Mouse (Mus musculus) intestine, embryonic 14.5 days (tissue): ENCODE measurements at regions not wholly inside any gene's neighbourhood (a gene's known extent, or its start where the extent isn't known, plus 50 kb on each side); places are given as distances from the start of the nearest gene placed in this dataset.
"Not testable (repeated sequence)": the region's sequence is repeated elsewhere in the genome, so short reads cannot be mapped to it uniquely, and the experiment has no call there.

Source experiments
- ATAC-seq: fragments of 200-750 bp; cut with Nextera tagmentation; replicated peaks from 2 replicates; pipeline ENCODE4 v1.8.0; 2017; ENCODE audit warnings: low read depth, moderate number of reproducible peaks, moderate TSS enrichment, moderate library complexity; ENCODE audit not compliant: low FRiP score, low TSS enrichment
- DNase-seq: peaks from one replicate; pipeline ENCODE4 v3.0.0-alpha.2; 2018; ENCODE audit warnings: low spot score
- H3K27ac ChIP-seq: fragments of 300-500 bp; sonication (generic); 2 replicates; pipeline ENCODE4 v1.5.1; 2014; ENCODE audit warnings: low read depth, mild to moderate bottlenecking, control low read depth
- H3K27me3 ChIP-seq: fragments of 300-500 bp; sonication (generic); replicated peaks from 2 replicates; pipeline ENCODE4 v1.6.1; 2014; ENCODE audit warnings: low read length, control low read depth; ENCODE audit not compliant: control insufficient read depth, insufficient read depth
- H3K36me3 ChIP-seq: fragments of 300-500 bp; sonication (generic); 2 replicates; pipeline ENCODE4 v1.6.1; 2014; ENCODE audit warnings: low read length, control low read depth; ENCODE audit not compliant: control insufficient read depth, insufficient read depth
- H3K4me1 ChIP-seq: fragments of 300-500 bp; sonication (generic); replicated peaks from 2 replicates; pipeline ENCODE4 v1.6.1; 2014; ENCODE audit warnings: low read length, control low read depth, mixed read lengths; ENCODE audit not compliant: control insufficient read depth, insufficient read depth
- H3K4me2 ChIP-seq: fragments of 300-500 bp; sonication (generic); 2 replicates; pipeline ENCODE4 v1.6.1; 2014; ENCODE audit warnings: low read length
- H3K4me3 ChIP-seq: fragments of 300-500 bp; sonication (generic); 2 replicates; pipeline ENCODE4 v1.5.1; 2014; ENCODE audit warnings: low read depth, low read length, control low read depth, mixed read lengths
- H3K9ac ChIP-seq: fragments of 300-500 bp; sonication (generic); 2 replicates; pipeline ENCODE4 v1.6.1; 2014; ENCODE audit warnings: mild to moderate bottlenecking, low read length
- H3K9me3 ChIP-seq: fragments of 300-500 bp; sonication (generic); 2 replicates; pipeline ENCODE4 v1.6.1; 2016; ENCODE audit warnings: low read length, control low read depth; ENCODE audit not compliant: control insufficient read depth
- WGBS: fragments of 180-500 bp; shearing (Covaris S2); extraction: QIAGEN DNeasy Blood & Tissue Kit; methylation state at CpG from one replicate; pipeline ENCODE4 v1.1.7; 2014; 5-methylcytosine and 5-hydroxymethylcytosine counted together

GRCm38 (mm10) chr2:128288138-128288551, 162.3 kb downstream of the Bcl2l11 start:
- no peak for ATAC-seq

GRCm38 (mm10) chr2:128290609-128291008, 164.8 kb downstream of the Bcl2l11 start:
- Histone ChIP-seq H3K27me3 (no peaks in the 10 kb centered on the region), H3K4me2 (no peak overlapping the region), H3K36me3 (no peaks in the 10 kb centered on the region), H3K27ac (no peak overlapping the region), H3K9ac (no peak overlapping the region), H3K4me3 (no peak overlapping the region), H3K4me1 (no peaks in the 10 kb centered on the region), H3K9me3 (0 out of 2 replicates have a peak, but pooled peaks cover 9% of the 10 kb centered on the region)
- ATAC-seq, result no peak
- 92% methylated on average over 3 of the region's 3 CpGs for WGBS
- no peak for DNase-seq

More at GRCm38 (mm10) chr2:128288138-128288551, 162.3 kb downstream of the Bcl2l11 start:
- no peak for DNase-seq
- WGBS, result 58% methylated on average over 12 of the region's 12 CpGs
- no peaks in the 10 kb centered on the region for H3K36me3 ChIP-seq
- no peaks in the 10 kb centered on the region for H3K27me3 ChIP-seq
- H3K4me3 ChIP-seq, result no peak overlapping the region
- H3K9me3 ChIP-seq, result 0 out of 2 replicates have a peak, but pooled peaks cover 9% of the 10 kb centered on the region
- H3K27ac ChIP-seq, result no peak overlapping the region
- no peak overlapping the region for H3K9ac ChIP-seq
- no peak overlapping the region for H3K4me2 ChIP-seq
- peaks cover 10% of the 10 kb centered on the region; the same call in 1 of the 2 replicates for H3K4me1 ChIP-seq

GRCm38 (mm10) chr2:128294610-128295009, 168.8 kb downstream of the Bcl2l11 start:
- ATAC-seq, result no peak
- Histone ChIP-seq H3K4me1 (peaks cover 10% of the 10 kb centered on the region), H3K36me3 (no peaks in the 10 kb centered on the region), H3K9me3 (0 out of 2 replicates have a peak, but pooled peaks cover 9% of the 10 kb centered on the region), H3K4me3 (no peak overlapping the region), H3K27ac (no peak overlapping the region), H3K27me3 (no peaks in the 10 kb centered on the region), H3K9ac (no peak overlapping the region), H3K4me2 (no peak overlapping the region)
- WGBS, result 79% methylated on average over 3 of the region's 3 CpGs
- DNase-seq, result no peak

- WGBS, result 78% methylated on average over 11 of the region's 11 CpGs
- Histone ChIP-seq H3K27me3 (no peaks in the 10 kb centered on the region), H3K4me3 (no peak overlapping the region), H3K4me1 (peaks cover 14% of the 10 kb centered on the region), H3K4me2 (no peak overlapping the region), H3K36me3 (no peaks in the 10 kb centered on the region), H3K9me3 (0 out of 2 replicates have a peak, but pooled peaks cover 9% of the 10 kb centered on the region), H3K9ac (no peak overlapping the region), H3K27ac (no peak overlapping the region)
- DNase-seq (no peak), ATAC-seq (no peak)
These were observed 169.2 kb downstream of the Bcl2l11 start for GRCm38 (mm10) chr2:128295018-128295424.

GRCm38 (mm10) chr2:128295726-128296234, 169.9 kb downstream of the Bcl2l11 start:
- WGBS, result 59% methylated on average over 3 of the region's 3 CpGs
- H3K27ac ChIP-seq, result no peak overlapping the region
- ATAC-seq (0 out of 2 replicates have a peak, but pooled peaks have one; percentile 9), DNase-seq (no peak)
- H3K4me1 ChIP-seq, result peaks cover 15% of the 10 kb centered on the region
- H3K9me3 ChIP-seq, result 0 out of 2 replicates have a peak, but pooled peaks cover 9% of the 10 kb centered on the region
- H3K9ac ChIP-seq, result no peak overlapping the region
- no peaks in the 10 kb centered on the region for H3K27me3 ChIP-seq
- H3K4me2 ChIP-seq, result no peak overlapping the region
- no peak overlapping the region for H3K4me3 ChIP-seq
- H3K36me3 ChIP-seq, result no peaks in the 10 kb centered on the region

- not testable (repeated sequence) for H3K9me3 ChIP-seq, H3K27me3 ChIP-seq, H3K36me3 ChIP-seq, H3K9ac ChIP-seq, H3K4me2 ChIP-seq, H3K27ac ChIP-seq, H3K4me3 ChIP-seq, DNase-seq
- 48% methylated on average over 5 of the region's 5 CpGs for WGBS
- peak; percentile 77 for ATAC-seq
- peaks cover 15% of the 10 kb centered on the region for H3K4me1 ChIP-seq
These were observed 170.6 kb downstream of the Bcl2l11 start for GRCm38 (mm10) chr2:128296423-128296822.

GRCm38 (mm10) chr2:128296897-128297296, 171.1 kb downstream of the Bcl2l11 start:
- H3K27me3 ChIP-seq, result no peaks in the 10 kb centered on the region
- H3K36me3 ChIP-seq, result no peaks in the 10 kb centered on the region
- peaks cover 19% of the 10 kb centered on the region for H3K4me1 ChIP-seq
- H3K9me3 ChIP-seq, result 0 out of 2 replicates have a peak, but pooled peaks cover 2% of the 10 kb centered on the region
- no peak overlapping the region for H3K4me3 ChIP-seq
- H3K9ac ChIP-seq, result no peak overlapping the region
- no peak for DNase-seq
- H3K4me2 ChIP-seq, result no peak overlapping the region
- WGBS, result 15% methylated on average over 5 of the region's 5 CpGs
- H3K27ac ChIP-seq, result no peak overlapping the region
- ATAC-seq, result peak; percentile 47; the same call in 1 of the 2 replicates

GRCm38 (mm10) chr2:128297821-128298220, 172.0 kb downstream of the Bcl2l11 start:
- H3K36me3 ChIP-seq, result no peaks in the 10 kb centered on the region
- no peaks in the 10 kb centered on the region for H3K9me3 ChIP-seq
- 41% methylated on average over 5 of the region's 5 CpGs for WGBS
- DNase-seq (no peak), ATAC-seq (no peak)
- H3K4me3 ChIP-seq, result no peak overlapping the region
- H3K4me1 ChIP-seq, result peaks cover 21% of the 10 kb centered on the region
- H3K9ac ChIP-seq, result no peak overlapping the region
- H3K27me3 ChIP-seq, result no peaks in the 10 kb centered on the region
- H3K27ac ChIP-seq, result no peak overlapping the region
- no peak overlapping the region for H3K4me2 ChIP-seq

GRCm38 (mm10) chr2:128298996-128299395, 173.2 kb downstream of the Bcl2l11 start:
- Histone ChIP-seq H3K4me1 (peaks cover 21% of the 10 kb centered on the region), H3K36me3 (no peaks in the 10 kb centered on the region), H3K9me3 (no peaks in the 10 kb centered on the region), H3K27me3 (no peaks in the 10 kb centered on the region), H3K27ac (no peak overlapping the region), H3K4me2 (no peak overlapping the region), H3K4me3 (no peak overlapping the region), H3K9ac (no peak overlapping the region)
- WGBS, result 71% methylated on average over 8 of the region's 8 CpGs
- DNase-seq, result no peak
- no peak for ATAC-seq
